Mouse (Mus musculus) heart, adult 8-10 months (tissue): Measurements from ENCODE around the gene Cfap74. TPM values are rescaled to one million over a fixed set of nuclear protein-coding genes. Genes with fewer than 3 reads are reported as not detected.
A peak's percentile ranks its signal among the peaks of the same experiment; 100 is the strongest.

Experiments used
- DNase-seq: peaks from one replicate; pipeline ENCODE4 v3.0.0; 2022; ENCODE audit warnings: low spot score
- total RNA-seq, 4 experiments: library from RNA; stranded (reverse); gene quantifications; 2 replicates each; pipeline ENCODE4 v1.2.4; 2022

Gene Cfap74
- total RNA-seq: under 1 TPM; 0.19 to 0.38 (median 0.27) TPM

DNA sequence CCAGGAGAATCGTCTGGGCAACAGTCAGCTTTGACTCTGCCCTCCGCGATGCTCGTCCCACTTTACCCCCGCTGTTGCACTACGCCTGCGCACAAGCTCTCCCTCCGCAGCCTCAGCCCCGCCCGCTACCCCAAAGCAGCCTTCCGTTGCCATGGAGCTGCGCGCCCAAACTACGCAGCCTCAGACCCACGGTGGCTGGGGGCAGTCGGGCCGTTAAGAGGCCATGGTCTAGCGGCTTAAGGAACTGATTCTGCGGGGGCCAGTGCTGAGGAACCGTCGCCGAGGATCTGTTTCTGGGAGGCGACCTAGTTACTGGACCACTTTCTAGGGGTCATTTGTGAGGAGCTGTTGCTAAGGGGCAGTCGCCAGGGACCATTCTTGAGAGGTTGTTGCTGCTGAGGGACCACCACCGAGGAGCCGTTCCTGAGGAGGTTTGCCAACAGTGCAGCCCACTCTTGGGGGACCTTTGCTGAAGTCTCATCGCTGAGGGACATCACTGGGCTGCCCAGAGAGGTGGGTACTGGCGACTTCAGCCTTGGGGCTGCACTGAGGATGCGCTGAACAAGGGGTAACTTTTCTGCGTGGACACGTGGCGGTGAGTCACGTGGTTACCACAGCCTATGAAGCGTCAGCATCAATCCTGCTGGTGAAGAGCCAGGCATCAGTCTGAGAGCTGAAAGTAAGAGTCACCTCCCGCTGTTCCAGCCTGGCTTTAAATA lies at the start of gene Cfap74:
Gene Cfap74, plus strand, starts transcription at position 133 of the 719 bp plus-strand sequence.
- peak; percentile 68 for DNase-seq

DNA sequence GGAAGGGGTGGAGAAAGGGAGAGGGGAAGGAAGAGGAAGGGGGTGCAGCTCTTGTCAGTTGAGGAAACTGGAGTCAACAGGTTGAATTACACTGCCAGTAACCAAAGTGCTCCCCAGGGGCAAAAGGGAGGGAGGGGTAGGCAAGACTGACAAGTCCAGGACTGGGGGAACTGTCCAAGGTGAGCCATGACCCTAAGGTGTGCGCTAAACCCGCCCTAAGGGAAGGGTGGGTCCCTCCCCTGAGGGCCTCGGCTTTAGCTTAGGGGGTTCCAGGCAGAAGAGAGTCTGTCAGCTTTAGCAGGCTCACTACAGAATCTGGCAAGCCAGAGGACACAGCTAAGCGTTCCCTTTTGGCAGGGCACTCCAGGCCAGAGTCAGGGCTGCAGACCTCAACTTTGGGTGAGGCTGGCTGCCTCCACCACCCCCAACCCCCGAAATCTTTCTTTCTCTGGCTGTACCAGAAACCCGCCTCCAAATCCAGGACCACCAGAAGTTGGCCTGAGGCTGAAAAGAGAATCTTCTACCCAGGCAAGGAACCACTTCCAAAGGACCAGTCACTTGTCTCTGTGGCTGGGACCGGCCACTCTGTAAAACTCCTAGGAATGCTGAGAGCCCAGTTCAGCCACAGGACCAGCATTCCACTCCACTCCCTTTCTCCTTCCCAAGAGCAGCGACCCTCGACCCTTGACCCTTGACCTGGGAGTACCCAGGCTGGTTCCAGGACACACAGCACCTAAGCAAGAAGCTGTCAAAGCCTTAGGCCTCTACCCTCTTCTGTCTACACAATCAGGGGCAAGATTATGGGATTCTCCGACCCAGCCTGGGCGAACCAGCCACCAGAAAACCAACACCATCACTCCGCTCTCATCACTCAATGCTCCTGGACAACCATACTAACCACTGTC lies 49.2 kb upstream of the Cfap74 start:
- no peak for DNase-seq

DNA sequence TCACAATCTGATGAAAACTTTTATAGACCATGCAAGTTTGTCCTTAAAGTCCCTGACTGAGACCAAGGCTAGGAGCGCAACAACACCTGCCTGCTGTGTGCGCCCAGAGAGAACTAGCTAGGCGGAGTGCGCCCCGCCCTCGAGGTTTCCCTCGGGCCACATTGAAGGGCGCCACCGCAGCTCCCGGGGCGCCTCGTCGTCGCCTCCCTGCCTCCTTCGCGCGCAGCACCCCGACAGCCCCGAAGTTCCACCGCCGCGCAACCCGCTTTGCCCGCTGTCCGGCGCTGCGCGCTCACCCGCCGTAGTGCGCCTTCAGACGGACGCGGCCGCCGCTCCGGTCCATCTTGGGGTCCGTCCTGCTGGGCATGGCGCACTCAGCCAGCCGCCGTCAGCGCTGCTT lies 48.1 kb upstream of the Cfap74 start:
- DNase-seq: no peak

DNA sequence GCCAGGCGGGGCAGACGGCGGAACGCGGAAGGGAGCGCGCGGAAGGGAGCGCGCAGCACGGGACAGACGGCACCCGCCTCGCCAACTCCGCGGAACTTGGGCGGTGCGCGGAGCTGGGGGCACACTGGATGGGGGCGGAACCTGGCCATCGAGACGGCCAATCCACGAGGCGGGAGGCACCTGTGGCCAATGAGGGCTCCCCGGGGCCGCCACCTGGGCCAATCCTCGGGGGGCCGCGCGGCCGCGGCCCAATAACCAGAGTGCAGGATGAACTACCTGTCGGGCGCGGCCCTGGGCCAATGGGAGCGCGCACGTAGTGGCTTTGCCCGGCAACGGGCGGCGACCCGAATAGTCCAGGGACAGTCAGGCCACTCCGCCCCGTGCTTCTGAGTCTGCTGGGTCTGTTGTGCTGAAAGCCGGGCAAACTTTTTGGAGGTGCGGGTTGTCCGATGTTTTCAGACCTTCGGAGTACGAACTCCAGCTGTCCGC lies 47.6 kb upstream of the Cfap74 start, which contains the start of gene Prkcz:
Gene Prkcz, minus strand, starts transcription at position 59 of the 489 bp plus-strand sequence.
- DNase-seq: peak; percentile 64

DNA sequence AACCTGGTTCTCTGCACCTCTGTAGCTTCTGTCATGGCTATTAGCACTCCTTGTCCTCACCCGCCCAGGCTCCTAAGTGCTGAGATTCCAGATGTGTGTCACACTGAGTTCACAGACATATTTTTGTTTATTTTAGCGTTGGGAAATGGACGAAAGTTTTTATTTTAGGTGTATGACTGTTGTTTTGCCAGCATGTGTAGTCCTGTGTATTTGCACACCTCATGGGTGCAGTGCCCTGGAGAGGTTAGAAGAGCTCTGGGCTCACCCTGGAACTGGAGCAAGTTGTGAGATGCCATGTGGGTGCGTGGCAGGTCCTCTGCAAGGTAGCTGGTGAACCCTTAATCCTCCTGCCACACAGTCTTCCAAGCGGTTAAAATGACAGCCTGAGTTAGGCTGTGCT lies 46.5 kb upstream of the Cfap74 start:
- DNase-seq: no peak

DNA sequence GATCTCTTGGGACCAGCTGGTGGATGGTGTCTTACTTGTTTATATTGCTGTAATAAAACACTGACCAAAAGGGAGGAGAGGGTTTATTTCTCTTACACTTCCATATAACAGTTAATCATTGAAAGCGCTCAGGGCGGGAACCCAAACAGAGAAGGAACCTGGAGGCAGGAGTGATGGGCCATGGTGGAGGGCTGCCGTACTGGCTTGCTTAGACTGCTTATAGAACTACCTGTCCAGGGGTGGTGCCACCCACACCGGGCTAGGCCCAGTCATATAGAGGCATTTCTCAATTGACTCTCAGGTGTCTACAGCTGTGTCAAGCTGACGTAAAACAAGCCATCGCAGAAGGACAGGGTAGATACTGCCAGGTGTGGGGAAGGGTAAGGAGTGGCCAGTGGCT lies 42.2 kb upstream of the Cfap74 start:
- DNase-seq: no peak

DNA sequence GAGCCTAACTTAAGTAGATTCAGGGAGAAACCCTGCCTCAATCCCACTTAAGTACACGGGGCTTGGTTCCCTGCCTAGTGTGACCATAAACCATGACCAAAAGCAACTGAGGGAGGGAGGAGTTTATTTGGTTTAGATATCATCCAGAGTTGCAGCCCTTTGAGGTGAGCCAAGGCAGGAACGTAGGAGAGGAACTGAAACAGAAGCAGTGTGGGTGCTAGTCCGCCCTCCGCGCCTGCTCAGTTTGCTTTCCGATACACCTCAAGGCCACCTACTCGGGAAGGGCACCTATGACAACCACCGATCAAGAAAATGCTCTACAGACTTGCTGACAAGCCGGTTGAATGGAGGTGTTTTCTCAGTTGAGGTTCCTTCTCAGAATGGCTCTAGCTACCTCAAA lies 41.3 kb upstream of the Cfap74 start:
- DNase-seq: no peak

DNA sequence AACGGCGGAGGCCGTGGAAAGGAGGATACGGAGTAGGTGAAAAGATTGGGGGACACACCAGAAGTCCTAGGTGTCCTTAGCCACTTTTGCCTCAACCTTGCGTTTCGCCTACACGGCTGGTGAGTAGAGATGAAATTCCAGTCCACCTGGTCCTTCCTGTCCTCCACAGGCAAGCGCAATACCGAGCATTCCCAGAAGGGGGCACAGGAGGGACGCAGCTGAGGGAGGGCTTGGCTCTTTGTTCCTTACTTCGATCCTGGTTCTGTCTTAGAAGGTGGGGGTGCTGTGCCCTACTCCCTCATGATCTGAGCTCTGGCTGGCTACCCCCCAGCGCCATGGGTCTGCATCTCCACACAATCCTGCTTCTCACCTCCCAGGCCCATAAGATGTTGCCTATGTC lies 40.3 kb upstream of the Cfap74 start:
- DNase-seq: peak; percentile 60

DNA sequence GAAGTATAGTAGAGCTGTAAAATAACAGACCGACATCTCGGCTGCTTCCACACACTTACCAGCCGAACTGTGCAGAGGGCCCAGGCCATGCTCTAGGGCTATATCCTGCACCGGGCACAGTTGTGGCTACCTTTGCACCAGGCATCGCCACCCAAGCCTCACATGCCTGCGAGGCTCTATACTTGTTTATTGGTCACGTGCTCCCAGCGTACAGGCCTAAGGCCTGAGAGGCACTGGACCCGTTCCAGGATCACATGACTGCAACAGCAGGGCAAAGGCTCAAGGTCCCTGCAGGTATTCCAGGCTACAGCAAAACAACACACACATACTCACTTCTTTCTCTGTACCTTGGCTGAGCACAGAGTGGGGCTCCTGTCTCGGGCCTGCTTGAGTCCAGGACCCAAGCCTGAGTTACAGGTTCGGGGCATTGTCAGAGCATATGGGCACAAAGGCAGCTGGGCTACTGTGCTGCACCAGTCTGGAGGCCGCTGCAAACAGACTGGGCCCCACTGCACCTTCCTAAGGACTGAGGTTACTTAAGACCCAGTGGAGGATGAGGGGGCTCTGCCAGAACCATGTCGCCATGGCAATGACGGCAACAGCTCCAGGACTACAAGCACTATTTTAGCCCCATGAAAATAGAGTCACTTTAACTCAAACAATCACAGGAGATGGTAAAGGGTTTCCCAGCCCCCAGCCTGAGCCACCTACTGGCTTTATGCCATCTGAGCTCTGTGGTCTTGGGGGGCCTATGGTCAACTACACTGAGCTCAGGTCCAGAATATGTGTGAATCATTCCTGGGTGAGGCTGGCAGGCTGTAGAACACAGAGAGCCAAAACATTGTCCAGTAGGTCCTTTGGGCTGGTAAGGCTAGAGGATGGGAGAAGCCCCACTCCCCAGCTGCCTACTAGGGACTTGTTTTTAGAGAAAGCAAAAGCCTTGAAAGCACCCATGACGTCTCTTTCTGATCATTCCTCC lies 38.0 kb upstream of the Cfap74 start:
- DNase-seq: no peak

DNA sequence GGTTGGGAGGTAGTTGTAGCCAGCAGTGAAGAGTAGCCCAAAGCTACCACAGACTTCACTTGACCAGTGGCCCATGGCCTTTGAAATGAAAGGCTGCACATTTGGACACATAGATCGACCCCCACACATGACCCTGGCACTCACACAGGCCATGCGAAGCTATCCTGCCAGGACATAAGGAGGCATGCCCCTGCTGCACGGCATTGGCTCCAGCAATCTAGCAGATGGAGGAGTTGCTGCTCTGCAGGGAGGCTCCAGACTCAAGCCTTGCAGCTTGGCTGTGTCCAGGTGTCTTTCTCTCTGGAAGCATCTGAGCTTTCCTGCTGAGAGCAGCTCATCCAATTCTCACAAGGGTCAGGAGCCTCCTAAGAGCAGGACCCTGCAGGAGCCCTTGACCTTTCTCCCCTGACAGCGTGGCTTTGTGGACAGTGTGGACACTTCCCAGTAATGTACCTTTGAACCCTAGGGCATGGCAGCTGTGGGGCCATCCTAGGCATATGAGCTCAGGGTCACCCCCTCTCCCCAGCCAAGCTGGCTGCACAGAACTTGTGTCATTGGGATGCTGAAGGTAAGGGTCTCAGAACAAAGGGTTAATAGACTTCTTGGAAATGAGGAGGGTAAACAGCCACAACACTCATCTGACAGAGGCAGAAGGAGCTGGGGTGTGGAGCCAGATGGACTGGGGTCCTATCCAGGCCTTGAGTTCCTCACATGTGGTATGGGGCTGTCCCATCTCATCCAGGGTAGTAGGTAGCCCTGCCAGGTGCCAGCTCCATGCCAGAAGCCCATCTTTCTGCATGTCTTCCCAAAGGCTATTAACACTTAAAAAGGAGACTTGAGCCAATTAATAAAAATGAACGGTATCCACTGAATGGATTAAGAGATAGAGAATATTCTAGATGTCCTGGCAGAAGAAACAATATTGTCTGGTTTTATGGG lies 36.9 kb upstream of the Cfap74 start:
- DNase-seq: no peak

DNA sequence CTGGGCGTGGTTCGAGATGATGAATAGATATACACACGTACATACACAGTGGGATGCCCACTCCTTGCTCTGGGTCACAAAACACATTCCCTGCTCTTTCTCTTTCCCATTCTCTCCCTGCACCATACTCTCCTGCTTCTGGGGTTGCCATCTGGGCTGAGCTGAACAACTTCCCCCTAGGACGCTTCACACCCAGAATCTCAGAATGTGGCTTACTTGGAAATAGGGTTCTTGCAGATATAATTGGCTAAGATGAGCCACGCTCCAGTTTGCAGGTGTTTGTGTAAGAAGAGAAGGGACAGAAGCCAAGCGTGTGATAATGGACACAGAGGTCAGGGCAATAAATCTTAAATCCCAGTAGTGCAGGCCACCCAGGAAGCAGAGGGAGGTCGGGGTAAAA lies 27.0 kb upstream of the Cfap74 start:
- DNase-seq: no peak

DNA sequence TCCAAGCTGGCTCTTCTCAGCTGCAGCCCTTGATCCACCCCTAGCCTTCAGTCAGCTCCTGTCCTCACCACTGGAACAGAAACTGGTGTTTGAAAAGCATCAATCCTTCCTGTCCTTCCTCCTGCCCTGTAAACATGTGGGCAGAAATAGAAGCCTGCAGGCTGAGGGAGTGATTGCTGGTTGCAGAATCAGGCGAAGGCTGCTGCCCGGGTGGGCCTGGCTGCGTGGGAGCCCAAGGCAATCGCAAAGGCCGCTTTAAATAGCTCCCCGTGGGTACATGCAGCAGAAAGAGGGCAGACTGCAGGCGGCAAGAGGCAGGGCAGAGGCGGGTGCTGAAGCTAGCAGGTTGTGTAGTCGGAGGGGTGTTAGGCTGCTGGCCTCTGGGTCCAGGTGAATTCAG lies 26.2 kb upstream of the Cfap74 start:
- no peak for DNase-seq

DNA sequence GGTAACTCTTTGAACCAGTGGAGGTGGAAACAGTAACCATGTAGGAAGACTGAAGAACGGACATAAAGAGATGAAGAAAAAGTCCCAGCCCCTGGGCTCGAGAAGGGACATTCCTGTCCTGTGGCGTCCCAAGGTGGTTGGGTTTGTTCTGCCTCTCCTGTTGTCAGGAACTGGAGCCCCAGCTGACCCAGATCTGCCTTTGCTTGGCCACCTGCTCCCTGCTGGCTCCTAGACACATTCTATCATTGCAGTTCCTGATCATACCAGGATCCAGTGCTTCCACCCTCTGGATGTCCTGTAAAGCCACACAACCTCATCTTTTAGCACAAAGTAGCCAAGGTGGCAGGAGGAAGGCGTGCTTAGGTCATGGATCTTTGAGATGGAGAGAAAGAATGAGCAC lies 25.7 kb upstream of the Cfap74 start:
- no peak for DNase-seq

DNA sequence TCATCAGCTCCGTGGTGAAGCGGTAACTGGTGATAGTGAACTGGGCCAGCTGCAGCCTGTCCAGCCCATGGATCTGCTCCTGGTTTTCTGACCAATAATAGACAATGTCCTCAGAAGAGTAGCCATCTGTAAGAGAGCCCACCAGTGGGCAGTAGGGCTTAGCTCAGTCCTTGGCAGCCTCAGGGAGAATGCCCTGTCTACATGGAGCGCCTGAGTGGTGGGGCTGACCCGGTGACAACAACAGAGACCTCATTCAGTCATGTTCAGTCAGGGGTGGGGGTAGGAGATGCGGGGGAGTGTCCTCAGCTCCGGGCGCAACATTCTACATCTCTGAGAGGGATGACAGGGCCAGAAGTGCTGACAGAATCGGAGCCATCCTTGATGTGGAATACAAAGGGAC lies 21.8 kb upstream of the Cfap74 start:
- no peak for DNase-seq

DNA sequence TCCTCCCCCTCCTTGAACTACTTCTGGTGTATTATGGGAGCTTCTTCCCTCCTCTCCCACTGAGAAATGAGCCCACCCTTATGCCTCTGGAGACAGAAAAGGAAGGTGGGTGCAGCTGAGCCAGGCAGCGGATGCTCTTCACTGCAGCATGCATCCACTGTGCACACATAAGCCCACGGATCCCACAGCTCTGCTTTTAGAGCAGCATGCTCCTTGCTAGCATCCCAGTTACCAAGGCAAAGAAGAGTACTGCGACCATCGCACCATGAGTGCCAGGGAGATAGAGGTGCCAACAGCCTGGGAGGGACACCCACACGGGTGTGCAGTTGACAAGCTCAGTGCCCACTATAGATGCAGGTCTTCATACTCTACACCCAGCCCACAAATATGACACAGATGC lies 13.5 kb upstream of the Cfap74 start:
- DNase-seq: no peak

DNA sequence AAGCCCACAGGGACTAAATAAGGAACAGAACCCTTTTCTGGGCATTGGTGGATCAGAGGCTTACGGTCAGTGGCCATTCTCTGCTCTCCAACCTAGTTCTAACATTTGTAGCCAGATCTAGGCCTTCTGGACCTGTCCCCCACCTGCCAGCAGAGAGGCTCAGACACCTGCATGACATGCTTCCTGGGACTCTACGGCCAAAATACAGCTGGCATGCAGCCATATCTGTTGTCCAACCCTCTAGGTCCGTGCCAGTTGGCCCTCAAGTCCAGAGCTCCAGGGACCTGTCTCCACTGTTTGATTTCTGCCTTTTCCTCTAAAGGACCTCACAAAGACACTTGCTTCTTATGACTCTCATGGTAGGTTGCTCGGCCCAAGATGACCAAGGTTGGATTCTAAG lies 12.2 kb upstream of the Cfap74 start:
- DNase-seq: no peak

DNA sequence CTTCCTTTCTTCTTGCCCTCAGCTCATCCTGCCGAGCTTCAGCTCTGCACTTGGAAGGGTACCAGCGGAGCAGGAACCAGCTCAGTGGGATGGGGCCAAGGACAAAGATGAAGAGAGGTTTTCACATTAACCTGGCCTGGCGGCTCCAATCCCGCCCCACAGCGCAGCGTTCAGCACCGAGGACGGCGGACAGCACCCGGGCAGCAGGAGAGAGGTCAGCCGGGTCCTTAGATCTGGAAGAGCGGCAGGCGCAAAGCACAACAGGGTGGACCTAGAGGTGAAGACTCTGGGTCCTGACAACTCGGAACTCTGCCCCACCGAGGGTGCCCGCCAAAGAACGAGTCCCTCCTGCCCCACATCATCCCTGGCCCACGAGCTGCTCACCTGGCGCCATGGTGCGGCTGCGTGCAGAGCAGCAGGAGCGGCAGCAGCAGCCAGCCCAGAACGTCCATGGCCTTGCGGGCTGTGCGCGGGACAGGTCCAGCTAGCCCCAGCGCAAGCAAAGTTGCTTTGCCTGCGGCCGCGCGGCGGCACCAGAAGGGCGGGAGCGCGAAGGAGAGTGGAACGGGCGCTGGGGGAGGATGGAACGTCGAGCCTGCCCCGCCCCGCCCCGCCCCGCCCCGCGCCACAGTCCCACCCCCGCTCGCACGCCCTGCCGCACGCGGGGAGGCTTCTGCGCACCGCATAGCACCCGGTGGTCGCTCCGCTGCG lies 11.3 kb upstream of the Cfap74 start, which contains the start of gene Gabrd:
Gene Gabrd, minus strand, starts transcription at position 602 of the 711 bp plus-strand sequence.
- peak; percentile 6 for DNase-seq

DNA sequence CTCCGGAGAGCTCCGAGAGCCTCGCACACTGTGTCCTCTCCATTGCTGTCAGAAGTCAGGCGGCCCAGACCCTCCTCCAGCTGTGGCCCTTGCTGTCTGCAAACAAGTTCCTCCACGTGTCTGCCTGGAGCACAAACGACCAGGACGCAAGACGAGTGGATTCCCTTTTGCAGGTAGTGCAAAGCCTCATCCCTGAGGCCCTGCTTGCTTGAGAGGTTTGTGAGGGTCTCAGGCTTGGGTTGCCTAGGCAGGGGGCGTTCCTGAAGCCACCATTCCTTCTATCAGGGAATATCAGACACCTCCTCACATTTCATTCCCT lies 10.8 kb upstream of the Cfap74 start:
- DNase-seq: no peak

DNA sequence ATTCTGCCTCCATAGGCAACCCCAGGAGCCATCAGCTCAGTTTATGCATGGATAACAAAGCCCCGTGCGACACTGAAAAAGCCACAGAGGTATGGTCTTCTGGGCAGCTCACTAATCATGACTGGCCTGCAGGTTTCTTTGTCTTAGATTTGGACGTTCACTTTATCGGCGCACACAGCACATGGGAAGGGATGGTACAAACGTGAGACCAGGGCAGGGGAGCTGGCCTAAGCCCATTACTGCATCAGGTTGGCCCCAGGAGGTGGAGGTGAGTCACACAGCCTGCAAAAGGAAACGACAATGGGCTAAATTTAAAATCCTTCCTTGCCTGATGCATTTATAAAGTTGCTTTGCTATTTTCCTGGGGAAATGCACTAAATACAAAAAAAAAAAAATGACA lies 7.9 kb upstream of the Cfap74 start:
- DNase-seq: no peak

DNA sequence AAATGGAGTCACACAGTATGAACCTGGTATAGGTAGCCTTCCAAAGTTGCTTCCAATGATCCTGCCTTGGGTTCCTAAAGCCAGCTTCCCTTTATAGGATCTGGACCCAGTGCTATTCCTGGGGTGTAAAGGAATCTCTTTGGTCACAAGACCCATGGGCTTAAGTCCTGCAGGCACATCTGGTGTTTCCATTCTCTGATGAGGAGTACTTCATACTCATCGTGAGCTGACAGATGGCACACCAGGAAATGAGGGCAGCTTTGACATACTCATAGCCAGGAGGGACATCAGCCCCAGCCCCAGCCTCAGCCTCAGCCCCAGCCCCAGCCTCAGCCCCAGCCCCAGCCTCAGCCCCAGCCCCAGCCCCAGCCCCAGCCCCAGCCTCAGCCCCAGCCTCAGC lies 6.5 kb upstream of the Cfap74 start:
- no peak for DNase-seq
